Mouse (Mus musculus) erythroblast, embryonic 14.5 days (primary cell): Measurements from ENCODE around the gene Gnb5.

ENCODE experiments used
- GATA1 ChIP-seq: IDR thresholded peaks from 2 replicates; pipeline ENCODE4 v1.6.1; 2012; ENCODE audit warnings: low read length, inconsistent platforms, mixed read lengths
- TAL1 ChIP-seq: IDR thresholded peaks from 3 replicates; pipeline ENCODE4 v1.6.1; 2012; ENCODE audit warnings: low read length, inconsistent platforms, mixed read lengths

- TF ChIP-seq GATA1 (no peak), TAL1 (no peak)
These were observed 79.3 kb downstream of the Gnb5 start for GRCm38 (mm10) chr9:75385218-75385974.
